Mouse (Mus musculus): ENCODE results near the gene Gm10639.
"Not testable (repeated sequence)": the region's sequence is repeated elsewhere in the genome, so short reads cannot be mapped to it uniquely, and the experiment has no call there.

Gene Gm10639

GRCm38 (mm10) chr9:78348206-78349004, 58.7 kb downstream of the Gm10639 start:
- not testable (repeated sequence) for DNase-seq (ENCODE audit: low spot score in 2 of 2)

- DNase-seq (ENCODE audit: low spot score in 2 of 2), result not testable (repeated sequence)
Observed at GRCm38 (mm10) chr9:78349141-78349540, 59.4 kb downstream of the Gm10639 start.

- DNase-seq (ENCODE audit: low spot score in 2 of 2), result not testable (repeated sequence)
Observed at GRCm38 (mm10) chr9:78350007-78350406, 60.3 kb downstream of the Gm10639 start.

GRCm38 (mm10) chr9:78351504-78352220, 61.9 kb downstream of the Gm10639 start:
- no peak for DNase-seq (ENCODE audit: low spot score in 2 of 2)
